Mouse (Mus musculus) heart, embryonic 13.5 days (tissue): ENCODE measurements around the gene Ptgds. TPM values are rescaled to one million over a fixed set of nuclear protein-coding genes. Genes with fewer than 3 reads are reported as not detected.
A peak's percentile ranks its signal among the peaks of the same experiment; 100 is the strongest.

Source experiments
- ATAC-seq: fragments of 200-750 bp; cut with Nextera tagmentation; 2 replicates; pipeline ENCODE4 v1.8.0; 2017; ENCODE audit warnings: moderate TSS enrichment; ENCODE audit not compliant: insufficient number of reproducible peaks, low FRiP score, low TSS enrichment; ENCODE audit errors: extremely low read depth
- H3K27ac ChIP-seq: fragments of 300-500 bp; sonication (generic); replicated peaks from 2 replicates; pipeline ENCODE4 v1.5.1; 2015; ENCODE audit warnings: moderate library complexity, mild to moderate bottlenecking, inconsistent platforms
- H3K27me3 ChIP-seq: fragments of 300-500 bp; sonication (generic); replicated peaks from 2 replicates; pipeline ENCODE4 v1.6.1; 2015; ENCODE audit warnings: mild to moderate bottlenecking, inconsistent platforms
- H3K36me3 ChIP-seq: fragments of 300-500 bp; sonication (generic); 2 replicates; pipeline ENCODE4 v1.6.1; 2015; ENCODE audit warnings: mild to moderate bottlenecking, inconsistent platforms
- H3K4me1 ChIP-seq: fragments of 300-500 bp; sonication (generic); 2 replicates; pipeline ENCODE4 v1.6.1; 2015; ENCODE audit warnings: inconsistent platforms
- H3K4me2 ChIP-seq: fragments of 300-500 bp; sonication (generic); 2 replicates; pipeline ENCODE4 v1.6.1; 2015; ENCODE audit warnings: inconsistent platforms, mild to moderate bottlenecking, moderate library complexity
- H3K4me3 ChIP-seq: fragments of 300-500 bp; sonication (generic); 2 replicates; pipeline ENCODE4 v1.5.1; 2015; ENCODE audit warnings: moderate library complexity, mild to moderate bottlenecking, inconsistent platforms
- H3K9ac ChIP-seq: fragments of 300-500 bp; sonication (generic); 2 replicates; pipeline ENCODE4 v1.6.1; 2015; ENCODE audit warnings: inconsistent platforms, mild to moderate bottlenecking, moderate library complexity
- H3K9me3 ChIP-seq: fragments of 300-500 bp; sonication (generic); 2 replicates; pipeline ENCODE4 v1.6.1; 2016; ENCODE audit warnings: inconsistent platforms
- WGBS: fragments of 180-500 bp; shearing (Covaris S2); methylation state at CpG from one replicate; pipeline ENCODE4 v1.1.7; 2015; ENCODE audit warnings: mixed read lengths; 5-methylcytosine and 5-hydroxymethylcytosine counted together
- polyA plus RNA-seq: library from polyadenylated mRNA; unstranded; fragments of >200 nt; fragmentation: Nextera tagmentation; extraction: Ambion mirVana; gene quantifications from 2 replicates; pipeline ENCODE4 v1.2.1, GENCODE M21; 2015

The Ptgds gene
- polyA plus RNA-seq, 1 experiment from 2014 or later = 19.8 TPM

DNA sequence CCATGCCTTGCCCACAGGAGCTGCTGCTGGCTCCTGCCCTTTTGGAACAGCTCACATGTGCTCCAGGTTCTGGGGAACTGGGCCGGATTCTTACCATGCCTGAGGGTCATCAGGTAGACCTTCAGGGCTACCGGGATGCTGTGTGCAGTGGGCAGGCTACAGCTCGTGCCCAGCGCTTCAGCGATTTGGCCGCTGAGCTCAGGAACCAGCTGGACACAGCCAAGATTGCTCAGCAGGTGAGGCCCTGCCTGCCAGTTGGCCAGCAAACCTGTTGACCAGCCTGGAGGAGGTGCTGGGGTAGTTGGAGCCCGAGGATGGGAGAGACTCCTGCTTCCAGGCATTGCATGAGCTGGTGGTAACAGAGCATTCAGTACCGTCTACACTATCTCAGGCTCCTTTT lies 35.6 kb downstream of the Ptgds start:
- H3K9me3 ChIP-seq = no peaks in the 10 kb centered on the region
- H3K4me2 ChIP-seq = no peak overlapping the region
- H3K4me1 ChIP-seq = no peaks in the 10 kb centered on the region
- no peak overlapping the region for H3K4me3 ChIP-seq
- 84% methylated on average over 8 of the region's 8 CpGs for WGBS
- ATAC-seq = no peak
- no peak overlapping the region for H3K27ac ChIP-seq
- H3K27me3 ChIP-seq = peaks cover 40% of the 10 kb centered on the region
- H3K36me3 ChIP-seq = peaks cover 6% of the 10 kb centered on the region
- H3K9ac ChIP-seq = no peak overlapping the region

GRCm38 (mm10) chr2:25433101-25433500 lies 36.7 kb downstream of the Ptgds start:
- no peak for ATAC-seq
- WGBS = 85% methylated on average over 17 of the region's 17 CpGs

GRCm38 (mm10) chr2:25432326-25433098 lies 37.3 kb downstream of the Ptgds start:
- Histone ChIP-seq H3K4me3 (no peak overlapping the region), H3K4me2 (no peak overlapping the region), H3K36me3 (peaks cover 6% of the 10 kb centered on the region), H3K27ac (no peak overlapping the region), H3K9me3 (no peaks in the 10 kb centered on the region), H3K4me1 (peaks cover 2% of the 10 kb centered on the region; the same call in 1 of the 2 replicates), H3K27me3 (peaks cover 41% of the 10 kb centered on the region), H3K9ac (no peak overlapping the region)
- 64% methylated on average over 11 of the region's 11 CpGs for WGBS
- no peak for ATAC-seq

More at GRCm38 (mm10) chr2:25433101-25433500, 36.7 kb downstream of the Ptgds start:
- Histone ChIP-seq H3K9me3 (no peaks in the 10 kb centered on the region), H3K27me3 (peaks cover 40% of the 10 kb centered on the region), H3K4me1 (peaks cover 2% of the 10 kb centered on the region; the same call in 1 of the 2 replicates), H3K9ac (no peak overlapping the region), H3K36me3 (peaks cover 6% of the 10 kb centered on the region), H3K4me2 (no peak overlapping the region), H3K27ac (no peak overlapping the region), H3K4me3 (no peak overlapping the region)

- Histone ChIP-seq H3K27me3 (peaks cover 50% of the 10 kb centered on the region), H3K4me3 (no peak overlapping the region), H3K9me3 (no peaks in the 10 kb centered on the region), H3K27ac (no peak overlapping the region), H3K4me2 (no peak overlapping the region), H3K9ac (no peak overlapping the region), H3K36me3 (no peaks in the 10 kb centered on the region), H3K4me1 (peaks cover 2% of the 10 kb centered on the region; the same call in 1 of the 2 replicates)
- 82% methylated on average over 6 of the region's 6 CpGs for WGBS
- no peak for ATAC-seq
These were observed 38.5 kb downstream of the Ptgds start for GRCm38 (mm10) chr2:25431308-25431855.

DNA sequence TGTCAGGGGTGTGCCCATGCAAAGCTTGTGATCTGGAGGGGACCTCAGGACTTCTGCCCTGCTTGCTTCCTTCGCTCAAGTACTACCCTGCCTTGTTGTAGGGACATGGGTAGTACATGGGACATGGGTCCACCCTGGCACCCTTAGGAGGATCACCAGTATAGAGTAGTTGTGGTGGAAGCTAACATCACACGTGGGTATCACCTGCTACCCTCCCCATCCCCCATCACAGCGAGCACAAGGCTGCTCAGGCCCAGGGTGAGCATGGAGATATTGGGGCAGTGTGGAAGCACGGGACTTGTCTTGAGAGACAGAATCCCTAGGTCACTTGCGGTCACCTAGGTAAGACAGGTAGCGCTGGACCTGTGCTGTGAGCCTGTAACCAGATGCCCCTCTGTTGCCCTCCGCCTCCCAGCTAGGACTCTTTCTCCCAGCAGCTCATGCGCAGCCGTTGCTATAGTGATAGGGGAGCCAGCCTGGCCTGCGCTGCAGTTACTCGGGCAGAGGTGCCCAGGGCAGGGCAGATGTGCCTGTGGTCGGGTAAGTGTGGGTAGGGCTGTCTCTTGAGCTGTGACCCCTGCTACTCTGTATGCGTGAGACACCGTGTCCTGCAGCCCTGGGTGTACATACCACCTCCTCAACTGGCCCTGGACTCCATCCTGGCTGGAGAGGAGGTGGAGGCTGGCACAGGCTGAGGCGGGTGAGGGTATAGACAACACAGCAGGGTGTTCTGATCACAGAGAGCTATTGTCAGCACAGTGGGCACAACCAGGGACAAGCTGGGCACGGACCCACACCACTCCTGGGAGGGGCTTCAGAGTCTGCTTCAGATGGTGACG lies 39.2 kb downstream of the Ptgds start:
- Histone ChIP-seq H3K4me3 (no peak overlapping the region), H3K9me3 (no peaks in the 10 kb centered on the region), H3K27ac (no peak overlapping the region), H3K27me3 (peaks cover 58% of the 10 kb centered on the region), H3K4me1 (peaks cover 2% of the 10 kb centered on the region; the same call in 1 of the 2 replicates), H3K9ac (no peak overlapping the region), H3K4me2 (no peak overlapping the region), H3K36me3 (no peaks in the 10 kb centered on the region)
- ATAC-seq = no peak
- 68% methylated on average over 17 of the region's 17 CpGs for WGBS

GRCm38 (mm10) chr2:25429435-25430180 lies 40.2 kb downstream of the Ptgds start:
- no peak overlapping the region; the same call in 1 of the 2 replicates for H3K9ac ChIP-seq

DNA sequence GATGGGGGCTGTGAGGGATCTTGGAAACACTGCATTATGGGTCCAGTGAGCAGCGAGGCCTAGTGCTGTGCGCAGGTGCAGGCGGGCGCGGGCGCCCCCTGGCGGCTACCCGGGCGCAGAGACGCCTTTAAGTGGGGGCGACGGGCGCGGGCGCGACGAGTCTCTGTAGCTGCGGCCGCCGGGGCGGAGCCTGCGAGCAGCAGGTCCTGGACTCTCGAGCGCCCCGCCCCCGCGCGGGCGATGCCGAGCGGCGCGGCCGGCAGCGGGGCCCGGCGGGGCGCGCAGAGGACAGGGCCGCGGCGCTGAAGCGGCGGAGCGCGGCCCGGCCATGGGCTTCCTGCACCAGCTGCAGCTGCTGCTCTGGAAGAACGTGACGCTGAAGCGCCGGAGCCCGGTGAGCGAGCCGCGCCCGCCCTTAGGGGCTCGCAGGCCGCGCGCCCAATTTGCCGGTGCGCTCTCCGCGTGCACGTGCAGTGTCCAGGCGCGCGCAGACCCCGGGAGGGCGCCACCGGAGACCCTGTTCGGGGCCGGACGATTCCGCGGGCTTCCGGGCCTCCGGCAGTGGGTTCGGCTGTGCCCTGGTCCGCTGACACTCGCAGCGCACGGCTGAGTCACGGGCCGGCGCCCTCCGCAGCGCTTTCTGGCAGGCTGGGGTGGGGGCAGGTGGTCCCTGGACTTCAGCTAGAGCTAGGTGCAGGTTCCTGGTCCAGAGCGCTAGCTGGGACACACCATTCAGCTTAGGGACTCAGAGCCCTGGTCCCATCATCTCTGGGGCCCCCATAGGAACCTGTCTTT lies 41.2 kb downstream of the Ptgds start, which contains the start of gene Abca2:
Gene Abca2, plus strand, starts transcription at position 262 of the 795 bp plus-strand sequence.
- peak within 1 kb of the TSS; percentile 93 for H3K4me2 ChIP-seq
- WGBS = under 1% methylated on average over 75 of the region's 89 CpGs
- peak within 1 kb of the TSS; percentile 77 for H3K4me3 ChIP-seq
- H3K9ac ChIP-seq = peak within 1 kb of the TSS; percentile 89
- H3K27me3 ChIP-seq = peaks cover 70% of the 10 kb centered on the region
- ATAC-seq = peak; percentile 87
- peaks cover 2% of the 10 kb centered on the region; the same call in 1 of the 2 replicates for H3K4me1 ChIP-seq
- H3K9me3 ChIP-seq = no peaks in the 10 kb centered on the region
- H3K36me3 ChIP-seq = no peaks in the 10 kb centered on the region
- no peak within 1 kb of the TSS for H3K27ac ChIP-seq

More at GRCm38 (mm10) chr2:25429435-25430180, 40.2 kb downstream of the Ptgds start:
- H3K36me3 ChIP-seq = no peaks in the 10 kb centered on the region
- H3K4me1 ChIP-seq = peaks cover 2% of the 10 kb centered on the region; the same call in 1 of the 2 replicates
- H3K9me3 ChIP-seq = no peaks in the 10 kb centered on the region
- peaks cover 68% of the 10 kb centered on the region for H3K27me3 ChIP-seq
- 75% methylated on average over 5 of the region's 5 CpGs for WGBS
- peak overlapping the region; percentile 77 for H3K4me3 ChIP-seq
- no peak for ATAC-seq
- H3K4me2 ChIP-seq = peak overlapping the region; percentile 93
- no peak overlapping the region for H3K27ac ChIP-seq

DNA sequence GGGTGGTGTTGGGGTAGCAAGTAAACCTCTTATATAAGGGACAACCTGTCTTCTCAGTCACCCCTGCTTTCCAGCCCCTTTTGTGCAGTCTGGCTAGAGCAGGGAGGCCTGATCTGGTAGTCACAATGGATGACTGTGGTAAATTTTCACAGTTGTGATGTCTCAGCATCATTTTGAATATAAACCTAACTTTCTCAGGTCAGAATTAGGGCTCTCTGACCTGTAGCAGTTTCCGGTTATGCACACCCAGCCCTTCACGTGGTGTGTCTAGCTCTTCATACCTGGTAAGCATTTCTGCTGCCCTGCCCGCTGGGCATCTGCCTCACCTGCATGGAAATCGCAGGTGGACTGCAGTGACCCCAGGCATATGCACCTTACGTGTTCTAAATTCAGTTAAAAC lies 42.6 kb downstream of the Ptgds start:
- Histone ChIP-seq H3K36me3 (no peaks in the 10 kb centered on the region), H3K4me3 (no peak overlapping the region), H3K4me1 (peaks cover 2% of the 10 kb centered on the region; the same call in 1 of the 2 replicates), H3K9ac (no peak overlapping the region), H3K27ac (no peak overlapping the region), H3K4me2 (no peak overlapping the region), H3K27me3 (peaks cover 77% of the 10 kb centered on the region), H3K9me3 (no peaks in the 10 kb centered on the region)
- no peak for ATAC-seq
- WGBS = 80% methylated on average over 5 of the region's 5 CpGs

DNA sequence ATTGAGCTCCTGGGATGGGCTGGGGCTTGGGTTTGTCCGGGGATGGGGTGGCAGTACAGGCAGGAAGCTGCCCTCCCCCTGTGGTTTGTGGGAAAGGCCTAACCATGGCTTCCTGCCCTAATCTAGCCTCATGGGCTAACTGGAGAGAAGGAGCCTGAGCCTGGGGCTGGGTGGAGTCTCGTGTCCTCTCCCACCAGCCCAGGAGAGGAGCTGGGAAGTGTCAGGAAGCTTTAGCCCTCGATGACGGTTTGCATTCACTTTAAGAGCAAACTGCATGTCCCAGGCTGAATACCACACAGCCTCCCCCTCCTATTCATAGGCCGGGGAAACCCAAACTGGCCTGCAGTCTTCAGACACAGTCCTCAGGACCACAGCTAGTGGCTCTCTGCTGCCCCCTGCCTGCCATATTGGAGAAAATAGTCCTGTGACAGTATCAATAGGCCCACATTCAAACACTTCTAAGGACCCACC lies 43.1 kb downstream of the Ptgds start:
- Histone ChIP-seq H3K27me3 (peaks cover 74% of the 10 kb centered on the region), H3K9me3 (no peaks in the 10 kb centered on the region), H3K36me3 (no peaks in the 10 kb centered on the region), H3K4me2 (no peak overlapping the region), H3K27ac (no peak overlapping the region), H3K4me1 (peaks cover 2% of the 10 kb centered on the region; the same call in 1 of the 2 replicates), H3K4me3 (no peak overlapping the region), H3K9ac (0 out of 2 replicates have a peak overlapping the region, but pooled peaks have one; percentile 8)
- 22% methylated on average over 5 of the region's 5 CpGs for WGBS
- no peak for ATAC-seq

DNA sequence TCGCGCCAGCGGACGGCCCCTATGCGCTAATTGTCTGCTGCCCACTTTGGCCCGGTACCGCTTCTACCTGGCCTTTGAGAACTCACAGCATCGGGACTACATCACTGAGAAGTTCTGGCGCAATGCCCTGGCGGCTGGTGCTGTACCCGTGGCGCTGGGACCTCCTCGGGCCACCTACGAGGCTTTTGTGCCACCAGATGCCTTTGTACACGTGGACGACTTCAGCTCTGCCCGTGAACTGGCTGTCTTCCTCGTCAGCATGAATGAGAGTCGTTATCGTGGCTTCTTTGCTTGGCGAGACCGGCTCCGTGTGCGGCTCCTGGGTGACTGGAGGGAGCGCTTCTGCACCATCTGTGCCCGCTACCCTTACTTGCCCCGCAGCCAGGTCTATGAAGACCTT lies 44.4 kb downstream of the Ptgds start:
- Histone ChIP-seq H3K9me3 (no peaks in the 10 kb centered on the region), H3K9ac (no peak overlapping the region), H3K4me3 (no peak overlapping the region), H3K4me2 (no peak overlapping the region), H3K27me3 (peaks cover 66% of the 10 kb centered on the region), H3K27ac (no peak overlapping the region), H3K36me3 (no peaks in the 10 kb centered on the region), H3K4me1 (peaks cover 2% of the 10 kb centered on the region; the same call in 1 of the 2 replicates)
- no peak for ATAC-seq
- 39% methylated on average over 27 of the region's 27 CpGs for WGBS
